Mouse (Mus musculus) liver, embryonic 14.5 days (tissue): ENCODE measurements at regions not wholly inside any gene's neighbourhood (a gene's known extent, or its start where the extent isn't known, plus 50 kb on each side); places are given as distances from the start of the nearest gene placed in this dataset.
A peak's percentile ranks its signal among the peaks of the same experiment; 100 is the strongest.

Experiments used
- ATAC-seq: fragments of 200-750 bp; cut with Nextera tagmentation; 2 replicates; pipeline ENCODE4 v1.8.0; 2017; ENCODE audit warnings: moderate number of reproducible peaks, mild to moderate bottlenecking, moderate library complexity; ENCODE audit not compliant: insufficient read depth
- DNase-seq, 3 experiments: peaks; one replicate each; pipeline ENCODE4 v3.0.0-alpha.2; 2012 to 2013; ENCODE audit warnings: low read depth in 3 of 3, low spot score in 3 of 3
- H3K27ac ChIP-seq: fragments of 300-500 bp; sonication (generic); 2 replicates; pipeline ENCODE4 v1.5.1; 2014; ENCODE audit warnings: moderate library complexity, mild to moderate bottlenecking, control low read depth, inconsistent platforms
- H3K27me3 ChIP-seq: fragments of 300-500 bp; sonication (generic); 2 replicates; pipeline ENCODE4 v1.6.1; 2014; ENCODE audit warnings: mild to moderate bottlenecking, low read length, moderate library complexity; ENCODE audit not compliant: control insufficient read depth, insufficient read depth
- H3K36me3 ChIP-seq: fragments of 300-500 bp; sonication (generic); replicated peaks from 2 replicates; pipeline ENCODE4 v1.6.1; 2014; ENCODE audit warnings: low read depth; ENCODE audit not compliant: control insufficient read depth, insufficient read depth
- H3K4me1 ChIP-seq, 2 experiments: fragments of 200-500 bp in 1 of 2; fragments of 300-500 bp in 1 of 2; sonication (generic) in 1 of 2; replicated peaks; 2 replicates each; pipeline ENCODE4 v1.6.1; 2012 to 2014; ENCODE audit warnings: antibody characterized with exemption in 1 of 2, inconsistent platforms in 1 of 2, low read length in 1 of 2; ENCODE audit not compliant: control insufficient read depth in 2 of 2, insufficient read depth in 2 of 2
- H3K4me2 ChIP-seq: fragments of 300-500 bp; sonication (generic); 2 replicates; pipeline ENCODE4 v1.6.1; 2014; ENCODE audit warnings: low read depth, mild to moderate bottlenecking, control low read depth, moderate library complexity
- H3K4me3 ChIP-seq, 2 experiments: fragments of 200-500 bp in 1 of 2; fragments of 300-500 bp in 1 of 2; sonication (generic) in 1 of 2; 2 replicates each; pipeline ENCODE4 v1.5.1; 2012 to 2014; ENCODE audit warnings: low read depth in 2 of 2, low read length in 2 of 2, mild to moderate bottlenecking in 2 of 2, control low read depth in 1 of 2, inconsistent platforms in 1 of 2, moderate library complexity in 1 of 2; ENCODE audit not compliant: insufficient read depth in 1 of 2
- H3K9ac ChIP-seq: fragments of 300-500 bp; sonication (generic); replicated peaks from 2 replicates; pipeline ENCODE4 v1.6.1; 2014; ENCODE audit warnings: mild to moderate bottlenecking, control low read depth, moderate library complexity
- H3K9me3 ChIP-seq: fragments of 300-500 bp; sonication (generic); 2 replicates; pipeline ENCODE4 v1.6.1; 2016; ENCODE audit warnings: low read length, mixed read lengths; ENCODE audit not compliant: control insufficient read depth
- CTCF ChIP-seq: IDR thresholded peaks from 2 replicates; pipeline ENCODE4 v1.5.1; 2016; ENCODE audit warnings: antibody characterized with exemption, low read depth, control low read depth
- EP300 ChIP-seq: IDR thresholded peaks from 2 replicates; pipeline ENCODE4 v1.6.1; 2016; ENCODE audit warnings: antibody characterized with exemption, low read depth
- WGBS: fragments of 180-500 bp; shearing (Covaris S2); extraction: QIAGEN DNeasy Blood & Tissue Kit; methylation state at CpG from one replicate; pipeline ENCODE4 v1.1.7; 2014; ENCODE audit not compliant: insufficient replicate concordance; 5-methylcytosine and 5-hydroxymethylcytosine counted together

GRCm38 (mm10) chr1:34686539-34686938, 107.1 kb downstream of the Amer3 start:
- Histone ChIP-seq H3K4me1 (no peaks in the 10 kb centered on the region), H3K36me3 (no peaks in the 10 kb centered on the region), H3K27me3 (no peaks in the 10 kb centered on the region), H3K27ac (no peak overlapping the region), H3K4me2 (no peak overlapping the region), H3K9ac (no peak overlapping the region), H3K4me3 (no peak overlapping the region), H3K9me3 (no peaks in the 10 kb centered on the region)
- no peak for TF ChIP-seq EP300
- TF ChIP-seq CTCF: no peak
- WGBS: 36% methylated on average over 2 of the region's 2 CpGs
- ATAC-seq: no peak
- DNase-seq: no peak

- WGBS: 44% methylated on average over 4 of the region's 4 CpGs
- TF ChIP-seq EP300: no peak
- no peak for TF ChIP-seq CTCF
- H3K4me1 ChIP-seq: no peaks in the 10 kb centered on the region
- H3K9ac ChIP-seq: no peak overlapping the region
- DNase-seq: no peak
- ATAC-seq: no peak
- H3K36me3 ChIP-seq: no peaks in the 10 kb centered on the region
- H3K4me2 ChIP-seq: no peak overlapping the region
- no peak overlapping the region for H3K4me3 ChIP-seq
- no peaks in the 10 kb centered on the region for H3K27me3 ChIP-seq
- H3K9me3 ChIP-seq: no peaks in the 10 kb centered on the region
- no peak overlapping the region for H3K27ac ChIP-seq
Measured at GRCm38 (mm10) chr1:34696533-34696932, 117.1 kb downstream of the Amer3 start.

GRCm38 (mm10) chr1:34700237-34701030, 121.0 kb downstream of the Amer3 start:
- H3K9ac ChIP-seq: no peak overlapping the region
- H3K4me3 ChIP-seq: no peak overlapping the region
- DNase-seq (no peak), ATAC-seq (no peak)
- H3K27me3 ChIP-seq: no peaks in the 10 kb centered on the region
- H3K4me2 ChIP-seq: no peak overlapping the region
- no peaks in the 10 kb centered on the region for H3K9me3 ChIP-seq
- no peak overlapping the region for H3K27ac ChIP-seq
- H3K36me3 ChIP-seq: no peaks in the 10 kb centered on the region
- whole genome bisulfite sequencing: 30% methylated on average over 17 of the region's 17 CpGs
- TF ChIP-seq CTCF: peak; percentile 60
- no peak for TF ChIP-seq EP300
- no peaks in the 10 kb centered on the region for H3K4me1 ChIP-seq

GRCm38 (mm10) chr1:34701436-34701835, 122.0 kb downstream of the Amer3 start:
- Histone ChIP-seq H3K9ac (no peak overlapping the region), H3K27me3 (no peaks in the 10 kb centered on the region), H3K9me3 (no peaks in the 10 kb centered on the region), H3K4me3 (no peak overlapping the region), H3K27ac (no peak overlapping the region), H3K36me3 (no peaks in the 10 kb centered on the region), H3K4me2 (no peak overlapping the region), H3K4me1 (no peaks in the 10 kb centered on the region)
- TF ChIP-seq CTCF (no peak), EP300 (no peak)
- ATAC-seq (no peak), DNase-seq (no peak)
- 67% methylated on average over 7 of the region's 7 CpGs for WGBS

- Histone ChIP-seq H3K4me1 (no peaks in the 10 kb centered on the region), H3K4me3 (no peak overlapping the region), H3K36me3 (no peaks in the 10 kb centered on the region), H3K27ac (no peak overlapping the region), H3K4me2 (no peak overlapping the region), H3K27me3 (no peaks in the 10 kb centered on the region), H3K9ac (no peak overlapping the region), H3K9me3 (no peaks in the 10 kb centered on the region)
- TF ChIP-seq CTCF (no peak), EP300 (no peak)
- ATAC-seq (no peak), DNase-seq (no peak)
- WGBS: 49% methylated on average over 2 of the region's 2 CpGs
Measured at GRCm38 (mm10) chr1:34709089-34709488, 129.6 kb downstream of the Amer3 start.
